Mouse (Mus musculus) adrenal gland, postnatal 25 days (tissue): ENCODE measurements around the gene Zfp628. TPM values are rescaled to one million over a fixed set of nuclear protein-coding genes. Genes with fewer than 3 reads are reported as not detected.
A peak's percentile ranks its signal among the peaks of the same experiment; 100 is the strongest.
"Not testable (repeated sequence)": the region's sequence is repeated elsewhere in the genome, so short reads cannot be mapped to it uniquely, and the experiment has no call there.

Source experiments
- DNase-seq: peaks from one replicate; pipeline ENCODE4 v3.0.0; 2021; ENCODE audit warnings: mixed read lengths
- long read RNA-seq: library from polyadenylated mRNA; stranded (forward); transcript quantifications from one replicate; pipeline ENCODE4 v2.0.0, GENCODE M21; 2021
- total RNA-seq: library from RNA; stranded (reverse); gene quantifications from 2 replicates; pipeline ENCODE4 v1.2.3, GENCODE M21; 2021

Gene Zfp628
- 16.4 and 19.0 TPM in 2 replicates for total RNA-seq
- long read RNA-seq, partial matches to known transcripts, result 0 of 2 reads
- long read RNA-seq, other reads (novel, unspliced or antisense), result 2 of 2 reads

DNA sequence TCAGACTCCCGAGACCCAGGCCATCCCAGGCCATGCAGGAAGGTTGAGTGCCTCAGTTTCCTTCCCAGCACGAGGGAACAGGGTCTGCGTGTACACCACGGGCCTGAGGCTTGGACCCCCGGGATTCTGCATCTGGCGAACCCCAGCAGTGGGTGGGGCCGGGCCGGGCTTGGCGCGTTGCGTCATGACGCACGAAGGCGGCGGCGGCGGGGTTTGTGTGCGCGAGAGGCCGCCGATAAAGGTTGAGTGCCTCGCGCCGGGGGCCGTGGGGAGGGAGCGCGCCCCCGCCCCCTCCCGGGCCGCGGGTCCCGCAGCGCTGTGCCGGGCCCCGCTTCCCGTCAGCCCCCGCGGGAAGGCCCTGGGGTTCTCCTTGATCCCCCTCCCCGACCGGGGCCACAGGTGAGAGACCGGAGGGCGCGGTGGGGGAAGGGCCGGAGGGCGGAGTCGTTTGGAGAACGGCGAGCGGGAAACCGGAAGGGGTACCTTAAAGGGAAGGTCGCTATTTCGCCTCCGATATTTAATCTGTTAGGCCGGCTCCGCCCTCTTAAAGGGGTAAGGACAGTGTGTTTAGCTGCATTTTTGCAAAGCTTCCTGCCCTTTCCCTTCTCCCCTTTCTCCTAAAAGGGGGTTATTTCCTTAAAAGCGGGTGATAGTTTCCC is at the start of gene Zfp628:
TSS of gene Zfp628 (plus strand) at position 211 of the 659 bp plus-strand sequence.
- peak; percentile 94 for DNase-seq

GRCm38 (mm10) chr7:4865579-4866493 is 49.2 kb upstream of the Zfp628 start:
- DNase-seq, result peak; percentile 92

- no peak for DNase-seq
Measured at GRCm38 (mm10) chr7:4866631-4867180, 48.3 kb upstream of the Zfp628 start.

GRCm38 (mm10) chr7:4870133-4870532 is 44.9 kb upstream of the Zfp628 start, which contains the start of gene Isoc2b:
Gene Isoc2b, minus strand, starts transcription at chr7:4870258.
- DNase-seq, result no peak

DNA sequence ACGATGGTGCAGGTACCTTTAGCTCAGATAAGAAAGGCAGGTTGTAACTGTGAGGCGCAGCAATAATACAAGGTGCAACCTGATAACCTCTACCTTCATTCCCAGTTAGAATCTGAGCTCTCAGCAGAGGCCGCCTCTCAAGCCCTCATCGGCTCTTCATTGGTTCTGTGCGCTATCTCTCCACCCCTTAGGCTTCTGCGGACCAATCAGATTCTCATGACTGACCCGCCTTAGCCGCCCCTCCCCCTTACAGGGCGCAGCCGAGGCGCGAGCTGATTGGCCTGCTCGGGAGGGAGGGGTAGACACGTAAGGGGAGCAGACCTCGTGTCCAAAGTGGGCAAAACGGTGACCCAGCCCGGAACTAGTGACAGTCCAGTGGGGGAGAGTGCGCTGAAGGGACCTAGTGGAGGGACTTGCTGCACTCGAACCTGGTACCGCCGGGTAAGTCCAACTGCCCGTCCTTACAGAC is 38.2 kb upstream of the Zfp628 start, which contains the start of gene Isoc2a:
TSS of gene Isoc2a (plus strand) at position 401 of the 469 bp plus-strand sequence.
- peak; percentile 88 for DNase-seq

- no peak for DNase-seq
Measured at GRCm38 (mm10) chr7:4877226-4877625, 37.8 kb upstream of the Zfp628 start.

- peak; percentile 21 for DNase-seq
Measured at GRCm38 (mm10) chr7:4878186-4878585, 36.8 kb upstream of the Zfp628 start.

DNA sequence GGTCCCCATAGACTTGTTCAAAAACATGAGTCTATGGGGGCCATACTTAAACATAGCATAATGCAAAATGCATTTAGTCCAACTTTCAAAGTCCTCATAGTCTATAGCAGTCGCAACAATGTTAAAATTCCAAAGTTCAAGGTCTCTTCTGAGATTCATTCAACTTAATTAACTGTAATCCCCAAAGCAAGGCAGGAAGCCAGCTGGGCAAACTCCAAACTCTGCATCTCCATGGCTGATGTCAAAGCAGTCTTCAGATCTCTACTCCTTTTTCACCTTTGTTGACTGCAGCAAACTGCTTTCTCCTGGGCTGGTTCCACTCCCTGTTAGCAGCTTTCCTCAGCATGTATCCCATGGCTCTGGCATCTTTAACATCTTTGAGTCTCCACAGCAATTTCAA is 36.0 kb upstream of the Zfp628 start:
- not testable (repeated sequence) for DNase-seq

GRCm38 (mm10) chr7:4886680-4887079 is 28.3 kb upstream of the Zfp628 start:
- DNase-seq, result no peak

DNA sequence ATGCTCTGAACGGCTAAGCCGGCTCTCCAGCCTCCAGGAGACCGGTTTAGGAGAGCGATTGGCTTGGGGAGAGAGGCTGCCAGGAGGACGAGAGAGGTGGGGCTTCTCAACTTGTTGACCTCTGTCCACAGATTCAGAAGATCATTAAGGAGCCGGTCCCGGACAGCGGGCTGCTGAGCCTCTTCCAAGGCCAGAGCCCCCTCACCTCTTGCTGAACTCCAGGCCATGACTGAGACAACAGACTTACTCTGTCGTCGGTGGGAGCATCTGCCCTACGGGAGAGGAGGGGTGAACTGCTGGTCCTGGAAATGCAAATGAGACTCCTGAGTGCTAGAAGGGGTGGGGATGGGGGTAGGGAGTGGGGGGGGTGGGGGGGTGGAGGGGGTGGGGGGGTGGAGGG is 19.8 kb upstream of the Zfp628 start:
- no peak for DNase-seq

DNA sequence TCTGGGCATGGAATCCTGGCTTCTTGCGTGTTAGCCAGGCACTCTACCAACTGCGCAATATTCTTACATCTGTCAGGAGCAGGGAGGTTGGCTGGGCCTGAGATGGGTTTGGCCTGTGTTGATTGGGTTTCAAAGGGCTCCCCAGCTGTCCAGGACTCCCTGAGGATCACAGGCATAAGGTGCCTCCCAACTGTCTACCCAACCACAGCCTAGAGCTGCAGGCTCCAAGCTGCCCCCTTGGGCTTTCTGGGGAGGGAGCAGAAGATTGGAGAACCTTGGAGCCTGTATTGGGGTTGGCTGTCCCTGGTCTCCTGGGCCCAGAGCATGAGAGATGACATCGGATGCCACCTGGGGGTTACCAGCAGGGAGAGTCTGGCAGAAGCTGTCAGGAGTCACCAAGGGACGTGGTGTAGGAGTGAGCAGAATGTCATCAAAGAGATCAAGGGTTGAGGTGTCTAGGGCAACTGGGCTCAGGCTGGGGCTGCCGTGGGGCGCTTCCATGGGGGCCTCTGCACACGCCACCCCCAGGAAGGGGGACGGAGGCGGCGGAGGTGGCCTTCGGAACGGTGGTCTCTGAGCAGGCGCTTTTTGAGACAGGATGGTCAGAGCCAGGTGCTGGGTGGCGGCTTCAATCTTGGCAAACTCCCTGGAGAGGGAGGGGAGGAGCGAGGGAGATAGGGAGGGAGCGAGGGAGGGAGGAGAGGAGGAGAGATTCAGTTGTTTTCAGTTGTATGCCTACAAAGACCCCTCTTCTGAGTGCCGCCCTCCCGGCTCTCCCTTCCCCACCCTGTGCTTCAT is 16.0 kb upstream of the Zfp628 start:
- no peak for DNase-seq

DNA sequence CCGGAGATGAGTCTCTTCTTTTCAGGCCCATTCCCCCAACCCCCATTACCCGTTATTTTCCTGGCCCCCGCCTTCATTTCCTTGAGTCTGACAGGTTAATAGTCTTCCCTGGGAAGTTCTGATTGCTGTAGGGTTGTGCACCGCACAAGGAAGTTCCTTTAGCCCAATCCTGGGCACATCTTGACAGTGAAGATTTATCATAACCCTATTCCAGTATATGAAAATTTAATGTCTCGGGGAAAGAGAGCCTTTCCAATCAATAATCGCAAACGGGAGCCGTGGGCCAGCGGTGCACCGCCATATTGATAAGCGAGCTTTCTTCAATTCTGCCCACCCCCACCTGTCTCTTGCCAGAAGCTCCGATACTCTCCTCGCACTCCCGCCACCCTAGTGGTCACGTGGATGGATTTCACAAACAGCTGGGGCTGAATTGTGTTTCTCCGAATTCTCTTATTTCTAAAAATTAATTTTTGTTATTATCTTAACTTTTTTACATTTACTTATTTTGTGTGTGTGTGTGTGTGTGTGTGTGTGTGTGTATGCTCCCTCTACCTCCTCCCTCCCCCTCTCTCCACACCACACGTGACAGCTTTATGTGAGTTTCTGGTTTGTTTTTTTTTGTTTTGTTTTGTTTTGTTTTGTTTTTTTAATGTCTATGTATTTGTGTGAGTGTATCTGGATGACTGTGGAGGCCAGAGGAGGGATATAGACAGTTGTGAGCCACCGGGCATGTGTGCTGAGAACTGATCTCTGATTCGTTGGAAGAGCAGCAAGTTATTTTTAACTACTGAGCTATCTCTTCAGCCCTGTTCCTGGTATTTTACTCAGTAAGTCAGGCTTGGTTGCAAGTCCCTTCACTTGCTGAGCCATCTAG is 15.1 kb upstream of the Zfp628 start:
- no peak for DNase-seq

DNA sequence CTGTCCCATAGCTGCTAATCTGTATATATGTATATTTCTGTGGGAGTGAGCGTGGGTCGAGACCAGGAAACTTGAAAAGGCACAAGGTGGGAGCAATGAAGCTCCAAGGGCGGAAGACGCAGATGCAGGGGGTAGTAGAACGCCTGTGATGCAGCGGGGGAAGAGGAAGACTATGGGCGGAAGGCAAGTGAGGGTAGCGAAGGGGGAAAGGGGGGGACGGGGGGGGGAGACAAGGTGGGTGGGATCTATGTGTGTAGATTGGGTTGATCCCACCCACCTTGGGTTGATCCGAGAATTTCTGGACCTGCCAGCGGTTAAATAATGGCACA is 14.5 kb upstream of the Zfp628 start:
- no peak for DNase-seq

DNA sequence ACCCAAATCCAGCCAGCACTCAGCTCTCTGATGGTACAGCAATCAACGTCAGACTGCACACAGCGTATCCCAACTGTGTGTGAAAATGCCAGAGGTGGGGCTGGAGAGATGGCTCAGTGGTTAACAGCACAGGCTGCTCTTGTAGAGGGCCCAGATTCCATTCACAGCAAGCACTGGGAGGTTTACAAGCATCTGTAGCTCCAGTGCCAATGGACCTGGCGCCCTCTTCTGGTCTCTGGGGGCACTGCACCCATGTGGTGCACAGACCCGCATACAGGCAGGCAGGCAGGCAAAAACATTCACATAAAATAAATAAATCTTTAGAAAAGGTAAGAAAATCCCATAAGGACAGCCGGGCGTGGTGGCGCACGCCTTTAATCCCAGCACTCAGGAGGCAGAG is 13.8 kb upstream of the Zfp628 start:
- DNase-seq, result no peak

GRCm38 (mm10) chr7:4902404-4902803 is 12.6 kb upstream of the Zfp628 start:
- DNase-seq, result no peak

DNA sequence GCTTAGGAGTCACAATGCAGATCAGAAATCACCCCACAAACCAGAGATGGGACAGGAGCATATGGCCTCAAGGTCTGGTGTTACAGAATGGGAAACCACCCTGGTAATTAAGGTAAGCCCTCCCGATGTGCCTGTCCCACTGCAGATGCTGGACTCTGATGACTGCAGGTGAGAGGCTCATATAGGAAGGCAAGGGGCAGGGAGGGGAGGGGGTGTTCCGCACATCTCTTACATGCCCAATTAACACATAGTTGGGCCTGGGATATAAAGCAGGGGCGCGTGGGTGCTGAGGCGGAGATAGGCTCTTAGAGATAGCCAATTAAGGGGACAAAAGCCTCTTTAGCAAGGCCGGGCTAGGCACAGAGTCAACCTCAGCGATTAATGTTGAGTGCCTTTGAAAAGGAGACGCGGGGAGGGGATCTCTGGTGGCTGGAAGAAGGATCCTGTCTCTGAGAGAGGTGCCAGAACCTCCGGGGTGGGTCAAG is 8.5 kb upstream of the Zfp628 start, which contains the start of gene Gm36210:
TSS of gene Gm36210 (minus strand) at position 51 of the 485 bp plus-strand sequence.
- no peak for DNase-seq

DNA sequence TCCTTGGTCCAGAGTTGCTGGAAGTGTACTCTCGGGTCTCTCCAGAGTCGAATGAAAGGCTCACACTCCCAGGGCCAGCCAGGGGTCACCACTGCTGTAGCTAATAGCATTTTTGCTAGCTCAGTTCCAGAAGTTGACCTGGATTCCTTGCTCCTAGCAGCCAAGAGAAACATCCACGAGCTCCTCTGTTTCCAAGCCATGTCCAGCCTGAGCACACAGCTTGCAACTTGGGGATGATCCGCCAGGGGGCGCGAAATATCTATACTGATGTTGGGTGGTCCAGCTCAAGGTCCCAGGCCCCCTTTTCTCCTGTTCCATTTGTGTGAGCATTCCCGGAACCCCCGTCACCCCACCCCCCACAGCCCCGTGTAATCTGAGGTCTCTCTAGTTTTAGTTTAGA is 3.5 kb upstream of the Zfp628 start:
- DNase-seq, result peak; percentile 69

DNA sequence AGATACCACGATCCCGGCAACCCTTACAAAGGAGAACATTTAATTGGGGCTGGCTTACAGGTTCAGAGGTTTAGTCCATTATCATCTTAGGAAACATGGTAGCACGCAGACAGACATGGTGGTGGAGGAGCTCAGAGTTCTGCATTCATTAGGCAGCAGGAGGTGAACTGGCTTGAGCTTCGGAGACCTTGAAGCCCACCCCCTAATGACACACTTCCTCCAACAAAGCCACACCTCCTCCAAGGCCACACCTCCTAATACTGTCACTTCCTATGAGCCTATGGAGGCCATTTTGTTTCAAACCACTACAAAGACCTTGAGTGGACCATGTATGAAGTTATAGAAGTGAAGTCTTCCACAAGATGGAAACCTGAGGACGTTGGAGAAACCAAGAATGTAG is 2.8 kb upstream of the Zfp628 start:
- DNase-seq, result no peak

- DNase-seq, result no peak
Measured at GRCm38 (mm10) chr7:4915669-4916416, 826 bp downstream of the Zfp628 start.

GRCm38 (mm10) chr7:4917494-4917893 is 2.5 kb downstream of the Zfp628 start:
- DNase-seq, result no peak
